Mouse (Mus musculus): ENCODE data around the gene Bche.

DNA sequence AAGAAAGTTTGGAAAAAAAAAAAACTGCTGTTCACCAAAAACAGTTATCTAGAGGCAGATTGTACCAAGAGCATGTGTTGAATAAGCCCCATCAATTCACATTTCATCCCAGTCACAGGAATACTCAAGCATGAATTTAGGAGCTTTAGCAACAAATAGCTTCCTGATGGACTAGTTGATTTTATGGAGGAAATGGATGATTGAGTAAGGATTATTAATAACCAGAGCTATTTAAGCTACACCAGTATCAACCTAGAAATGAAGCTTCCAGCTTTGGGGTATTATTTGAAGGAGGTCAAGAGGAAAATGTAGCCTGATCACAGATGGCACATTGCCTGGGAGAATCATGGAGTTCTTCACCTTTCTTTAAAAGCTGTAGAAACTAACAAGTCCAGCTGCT, 57.9 kb downstream of the Bche start:
- TF ChIP-seq POLR2A (IDR thresholded peaks at IDR 0.05; ENCODE audit: control insufficient read depth, low read depth, low read length) (no peak), CTCF (IDR thresholded peaks at IDR 0.05; ENCODE audit: control insufficient read depth, insufficient read depth, insufficient replicate concordance, low read depth, low read length) (no peak)

All from testis, adult 2 months (tissue).